Mouse (Mus musculus) effector memory CD4-positive, alpha-beta T cell, adult 5 months (primary cell): ENCODE measurements around the gene Col11a2. TPM values are rescaled to one million over a fixed set of nuclear protein-coding genes. Genes with fewer than 3 reads are reported as not detected.

Source experiments
- polyA plus RNA-seq: library from polyadenylated mRNA; unstranded; fragments of 100-300 nt; shearing (Covaris generic); gene quantifications from one replicate; pipeline ENCODE4 v1.2.1, GENCODE M21; 2017

Col11a2 gene
- polyA plus RNA-seq, result 0.94 TPM

DNA sequence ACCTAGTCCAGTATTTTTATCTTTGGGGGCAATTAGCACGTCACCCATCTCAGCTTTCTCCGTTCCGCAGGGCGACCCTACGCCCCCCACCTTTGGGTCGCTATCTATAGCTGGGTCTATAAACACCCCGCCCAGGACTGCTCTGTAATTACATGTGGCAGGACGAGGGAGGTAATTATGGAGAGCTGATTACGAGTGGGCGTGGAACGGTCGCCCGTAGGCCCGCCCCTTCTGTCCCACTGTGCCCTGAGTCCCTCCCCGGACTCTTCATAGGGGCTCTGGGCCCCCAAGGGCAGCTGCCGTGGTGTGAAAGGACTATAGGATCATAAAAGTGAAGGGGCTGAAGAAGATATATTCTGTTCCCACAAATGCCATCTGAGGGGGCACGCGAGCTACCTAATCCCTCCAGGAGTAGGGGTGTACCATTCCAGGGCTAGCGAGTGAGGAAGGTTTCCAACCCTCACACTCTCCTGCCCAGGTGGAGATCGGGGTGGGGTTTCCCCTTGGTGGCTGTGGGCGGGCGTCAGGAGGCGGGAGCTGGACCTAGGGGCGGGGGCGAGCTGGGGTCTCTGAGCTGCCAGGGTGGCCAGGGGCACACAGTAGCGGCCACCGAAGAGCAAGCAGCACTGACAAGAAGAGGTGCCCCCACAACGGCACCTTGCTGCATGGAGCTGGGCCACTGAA, at the start of gene Col11a2:
TSS of gene Col11a2 (plus strand) at position 560 of the 684 bp plus-strand sequence.

GRCm38 (mm10) chr17:34000150-34000537, 39.1 kb upstream of the Col11a2 start, which contains the start of gene H2-K1:
TSS of gene H2-K1 (minus strand) at chr17:34000347.

DNA sequence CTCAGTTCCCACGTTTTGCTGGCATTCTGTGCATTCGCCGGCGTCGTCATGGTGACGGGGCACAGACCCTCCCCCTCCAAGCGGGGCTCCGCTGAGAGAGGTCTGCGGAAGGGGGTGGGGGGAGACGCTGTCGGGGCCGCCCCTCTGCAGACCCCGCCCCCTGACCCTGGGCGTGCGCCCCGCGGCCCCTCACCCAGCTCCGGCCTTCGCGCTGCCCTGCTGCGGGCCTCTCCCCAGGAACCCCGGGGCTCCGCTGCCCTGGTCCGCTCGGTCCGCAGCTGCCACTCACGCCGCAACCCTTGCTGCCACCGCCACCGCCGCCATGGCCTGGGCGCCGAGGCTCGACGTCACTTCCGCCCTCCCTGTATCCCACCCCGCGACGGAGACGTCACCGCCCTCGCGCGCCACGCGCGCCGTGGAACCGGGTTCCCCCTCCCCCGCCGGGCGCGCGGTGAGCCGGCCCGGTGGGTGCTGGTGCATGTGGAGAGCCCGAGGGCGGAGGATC, 14.9 kb upstream of the Col11a2 start, which contains the start of gene Ring1:
TSS of gene Ring1 (minus strand) at position 364 of the 505 bp plus-strand sequence.

DNA sequence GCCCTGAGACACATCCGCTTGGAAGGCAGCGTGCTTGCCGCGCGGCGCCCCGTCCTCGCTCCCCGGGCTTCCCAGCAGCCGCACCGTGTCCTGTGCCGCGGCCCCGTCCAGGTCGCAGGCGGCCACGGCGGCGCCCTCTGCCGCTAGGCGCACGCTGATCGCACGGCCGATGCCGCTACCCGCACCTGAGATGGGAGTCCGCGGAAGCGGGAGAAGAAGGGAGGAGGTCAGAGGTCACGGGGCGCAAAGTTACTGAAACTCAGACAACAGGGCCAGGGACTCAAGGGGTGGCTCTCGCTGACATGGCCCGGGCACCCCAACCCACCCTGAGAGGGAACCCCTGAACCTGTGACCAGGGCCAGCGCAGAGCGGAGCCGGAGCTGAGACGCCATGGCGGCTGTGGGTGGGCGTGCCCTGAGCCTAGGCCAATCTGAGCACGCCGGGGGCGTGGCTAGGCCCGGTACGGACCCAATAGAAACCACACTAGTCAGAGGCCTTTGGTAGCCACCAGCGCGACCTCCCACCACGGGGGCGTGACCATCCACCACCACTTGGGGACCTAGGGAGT, 11.5 kb upstream of the Col11a2 start, which contains the start of gene H2-Ke6:
TSS of gene H2-Ke6 (minus strand) at position 405 of the 568 bp plus-strand sequence.

GRCm38 (mm10) chr17:34031465-34032173, 7.6 kb upstream of the Col11a2 start, which contains the start of the genes Slc39a7 and Rxrb:
TSS of gene Slc39a7 (minus strand) at chr17:34031682.
TSS of gene Rxrb (plus strand) at chr17:34031812.

DNA sequence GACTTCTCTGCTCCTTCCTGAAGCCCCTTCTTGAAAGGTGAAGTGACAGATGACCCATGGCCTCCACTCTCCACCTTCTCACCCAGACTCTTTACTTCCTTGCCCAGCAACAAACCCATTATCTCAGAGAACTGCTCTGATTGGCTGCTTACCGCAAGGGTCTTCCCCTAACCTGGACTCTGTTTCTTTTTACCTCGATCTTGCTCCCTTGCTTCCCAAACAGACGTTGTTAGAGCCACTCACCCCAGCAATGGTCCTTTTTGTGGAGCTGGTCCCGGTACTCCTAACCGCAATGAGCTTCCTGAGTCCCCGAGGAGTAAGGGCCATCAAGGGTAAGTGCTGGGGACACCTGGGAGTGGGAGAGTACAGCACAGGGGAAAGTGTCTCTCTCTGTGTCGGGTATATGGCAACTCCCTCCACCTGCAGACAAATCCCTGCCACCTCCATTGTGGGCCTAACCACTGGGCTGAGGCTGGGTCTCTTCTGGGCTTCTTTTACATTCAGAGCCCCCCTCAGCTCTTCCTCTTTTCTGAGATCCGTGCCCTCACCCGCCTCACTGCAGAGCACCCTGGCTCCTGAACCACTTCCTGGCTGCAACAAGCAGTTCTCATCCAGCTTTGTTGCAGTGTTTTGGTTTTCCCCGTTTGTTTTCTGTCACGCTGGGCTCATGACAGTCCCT, 53.1 kb downstream of the Col11a2 start, which contains the start of gene H2-Oa:
TSS of gene H2-Oa (plus strand) at position 144 of the 679 bp plus-strand sequence.

Other genes with a start within 250 kb of the Col11a2 start
- gene Kank3, start 228.9 kb upstream of the Col11a2 start, polyA plus RNA-seq, result 2.5 TPM
- gene Rps28, start 214.9 kb upstream of the Col11a2 start, polyA plus RNA-seq, result 1,034 TPM
- gene Ndufa7, start 214.9 kb upstream of the Col11a2 start, polyA plus RNA-seq, result 205 TPM
- 16.6 TPM for gene Cd320, start 196.3 kb upstream of the Col11a2 start, polyA plus RNA-seq
- gene Gm7029, start 165.6 kb upstream of the Col11a2 start, polyA plus RNA-seq, result not detected
- gene Kifc1, start 148.8 kb upstream of the Col11a2 start, polyA plus RNA-seq, result 2.4 TPM
- 3.3 TPM for gene Platr17, start 134.3 kb upstream of the Col11a2 start, polyA plus RNA-seq
- gene Daxx, start 130.0 kb upstream of the Col11a2 start, polyA plus RNA-seq, result 58.7 TPM
- gene Tapbp, start 123.5 kb upstream of the Col11a2 start, polyA plus RNA-seq, result 359 TPM
- gene Zbtb22, start 123.5 kb upstream of the Col11a2 start, polyA plus RNA-seq, result 18.9 TPM
- 91.0 TPM for gene Rgl2, start 109.9 kb upstream of the Col11a2 start, polyA plus RNA-seq
- 83.7 TPM for gene Pfdn6, start 99.1 kb upstream of the Col11a2 start, polyA plus RNA-seq
- 38.7 TPM for gene Wdr46, start 98.8 kb upstream of the Col11a2 start, polyA plus RNA-seq
- gene B3galt4, start 87.9 kb upstream of the Col11a2 start, polyA plus RNA-seq, result 7.9 TPM
- 48.6 TPM for gene Vps52, start 83.6 kb upstream of the Col11a2 start, polyA plus RNA-seq
- 2,421 TPM for gene Rps18, start 83.4 kb upstream of the Col11a2 start, polyA plus RNA-seq
- 13,966 TPM for gene H2-K1, start 39.1 kb upstream of the Col11a2 start, polyA plus RNA-seq
- gene Ring1, start 14.8 kb upstream of the Col11a2 start, polyA plus RNA-seq, result 29.5 TPM
- gene H2-Ke6, start 11.4 kb upstream of the Col11a2 start, polyA plus RNA-seq, result 238 TPM
- 112 TPM for gene Slc39a7, start 7.8 kb upstream of the Col11a2 start, polyA plus RNA-seq
- gene Rxrb, start 7.6 kb upstream of the Col11a2 start, polyA plus RNA-seq, result 85.3 TPM
- gene H2-Oa, start 52.9 kb downstream of the Col11a2 start, polyA plus RNA-seq, result 6.3 TPM
- gene H2-DMa, start 80.1 kb downstream of the Col11a2 start, polyA plus RNA-seq, result 18.9 TPM
- 276 TPM for gene Brd2, start 83.2 kb downstream of the Col11a2 start, polyA plus RNA-seq
- 0.97 TPM for gene H2-DMb2, start 103.9 kb downstream of the Col11a2 start, polyA plus RNA-seq
- not detected for gene H2-DMb1, start 113.6 kb downstream of the Col11a2 start, polyA plus RNA-seq
- 199 TPM for gene Tap1, start 148.1 kb downstream of the Col11a2 start, polyA plus RNA-seq
- gene Psmb9, start 148.3 kb downstream of the Col11a2 start, polyA plus RNA-seq, result 260 TPM
- gene Psmb8, start 158.3 kb downstream of the Col11a2 start, polyA plus RNA-seq, result 610 TPM
- gene Tap2, start 164.1 kb downstream of the Col11a2 start, polyA plus RNA-seq, result 230 TPM
- gene H2-Ob, start 199.5 kb downstream of the Col11a2 start, polyA plus RNA-seq, result 31.4 TPM
- 5.6 TPM for gene H2-Ab1, start 218.3 kb downstream of the Col11a2 start, polyA plus RNA-seq
- gene H2-Aa, start 248.4 kb downstream of the Col11a2 start, polyA plus RNA-seq, result 4.3 TPM